Comparison of ENCODE assay signal across 27 mouse cellular contexts in genomic region chr14:72677247-72677646, GRCm38 (mm10). TPM values are rescaled to one million over a fixed set of nuclear protein-coding genes. Genes with fewer than 3 reads are reported as not detected.
DNase-seq lines count a peak whose midpoint lies in the region; ATAC-seq and TF ChIP-seq lines count a peak whose summit lies in the region.
"Had no signal": no experiment of that assay in that cellular context is flagged by ENCODE, and none has a peak within 500 bp of the region (broad histone marks: within the 10 kb centered on the region; RNA-seq: fewer than 3 reads in every experiment).

No protein-coding gene starts in this region.

- ATAC-seq in common myeloid progenitor, adult 5-6 weeks (replicated peaks; ENCODE audit: low read depth, poor library complexity, severe bottlenecking), result peak; percentile 58; the same call in 1 of the 2 replicates
- ATAC-seq in megakaryocyte, adult 5-6 weeks (ENCODE audit: poor library complexity, severe bottlenecking), result peak; percentile 54; the same call in 1 of the 2 replicates
- no peak for ATAC-seq in intestine, embryonic 15.5 days
- ATAC-seq: forebrain, embryonic 13.5 days; forebrain, embryonic 16.5 days had no signal

- H3K9ac ChIP-seq in MEL (ENCODE audit: control insufficient read depth, low read depth, low read length, poor library complexity, severe bottlenecking), result no peak overlapping the region
- H3K9ac ChIP-seq in intestine, embryonic 15.5 days, result no peak overlapping the region
- H3K9ac ChIP-seq: forebrain, embryonic 13.5 days; heart, embryonic 12.5 days; heart, embryonic 15.5 days; hindbrain, embryonic 12.5 days; hindbrain, embryonic 15.5 days had no signal

- 73% methylated on average over 3 of the region's 3 CpGs for WGBS in intestine, embryonic 15.5 days

- H3K36me3 ChIP-seq in MEL (ENCODE audit: control insufficient read depth in 1 of 2, insufficient read depth in 2 of 2, low read length in 2 of 2), result peaks cover 0 to 6% of the 10 kb centered on the region in 2 experiments; a peak in 2 of 4 replicates
- no peaks in the 10 kb centered on the region for H3K36me3 ChIP-seq in intestine, embryonic 15.5 days
- H3K36me3 ChIP-seq: forebrain, embryonic 10.5 days; G1E; heart, embryonic 15.5 days; hindbrain, embryonic 12.5 days; hindbrain, embryonic 15.5 days had no signal

- H3K9me3 ChIP-seq in MEL (replicated peaks; ENCODE audit: insufficient read depth, low read length), result no peaks in the 10 kb centered on the region
- H3K9me3 ChIP-seq in intestine, embryonic 15.5 days, result no peaks in the 10 kb centered on the region
- H3K9me3 ChIP-seq: forebrain, embryonic 10.5 days; forebrain, embryonic 13.5 days; G1E; heart, embryonic 12.5 days; heart, embryonic 15.5 days; hindbrain, embryonic 12.5 days; hindbrain, embryonic 15.5 days had no signal

- peak; percentile 71 for DNase-seq in MEL (ENCODE audit: low read depth, low spot score)
- DNase-seq in layer of hippocampus, adult 18-20 months (ENCODE audit: low spot score in 2 of 2), result no peak
- DNase-seq in thymus, postnatal 36 days, result no peak
- DNase-seq in adrenal gland, postnatal 4 days (ENCODE audit: low spot score in 2 of 2), result no peak
- DNase-seq: adrenal gland, postnatal 10 days; adrenal gland, postnatal 36 days; cerebellum, adult 11 months; cerebellum, adult 2 months; cerebellum, adult 9-11 months; cerebellum, postnatal 36 days; gastrocnemius, adult 2 months; gastrocnemius, postnatal 14 days; heart, adult 18-20 months; heart, postnatal 10 days; heart, postnatal 4 days; kidney, adult 18-20 months had no signal

- no peak for TF ChIP-seq RAD21 in MEL (IDR thresholded peaks at IDR 0.05; ENCODE audit: low read depth, low read length)

- H3K4me2 ChIP-seq in intestine, embryonic 15.5 days (replicated peaks), result no peak overlapping the region
- H3K4me2 ChIP-seq: forebrain, embryonic 13.5 days; heart, embryonic 12.5 days; heart, embryonic 15.5 days; hindbrain, embryonic 12.5 days; hindbrain, embryonic 15.5 days had no signal

- no peak for TF ChIP-seq POLR2A in MEL (IDR thresholded peaks at IDR 0.05; ENCODE audit: control insufficient read depth in 1 of 2, insufficient read depth in 1 of 2, low read depth in 1 of 2, low read length in 2 of 2, poor library complexity in 1 of 2)

- no peaks in the 10 kb centered on the region for H3K79me2 ChIP-seq in MEL (ENCODE audit: control insufficient read depth, insufficient read depth, low read length, poor library complexity)

- no peak for TF ChIP-seq CTCF in MEL (IDR thresholded peaks at IDR 0.05 in 2 of 3, conservative IDR thresholded peaks at IDR 0.05 in 1 of 3; ENCODE audit: control insufficient read depth in 1 of 3, insufficient read depth in 1 of 3, low read depth in 2 of 3, low read length in 3 of 3, poor library complexity in 1 of 3, severe bottlenecking in 1 of 3)

- peak in 1 of 2 experiments; percentile 59; a peak in 2 of 4 replicates for TF ChIP-seq EP300 in MEL (IDR thresholded peaks at IDR 0.05; ENCODE audit: low read depth in 1 of 2, low read length in 2 of 2)

- H3K27me3 ChIP-seq in MEL (ENCODE audit: control insufficient read depth in 1 of 2, insufficient read depth in 2 of 2, low read length in 2 of 2), result no peaks in the 10 kb centered on the region
- no peaks in the 10 kb centered on the region for H3K27me3 ChIP-seq in intestine, embryonic 15.5 days (replicated peaks)
- H3K27me3 ChIP-seq: forebrain, embryonic 13.5 days; heart, embryonic 12.5 days; heart, embryonic 15.5 days; hindbrain, embryonic 12.5 days; hindbrain, embryonic 15.5 days had no signal

- no peak overlapping the region for H3K4me3 ChIP-seq in MEL (ENCODE audit: control insufficient read depth in 1 of 2, insufficient read depth in 1 of 2, low read depth in 2 of 2, low read length in 2 of 2)
- H3K4me3 ChIP-seq in intestine, embryonic 15.5 days (replicated peaks), result no peak overlapping the region
- H3K4me3 ChIP-seq: forebrain, embryonic 10.5 days; forebrain, embryonic 13.5 days; gastrocnemius, adult 2 months; heart, embryonic 12.5 days; heart, embryonic 15.5 days; hindbrain, embryonic 12.5 days; hindbrain, embryonic 15.5 days had no signal

- H3K4me1 ChIP-seq in MEL (ENCODE audit: control insufficient read depth in 1 of 2, insufficient read depth in 2 of 2, low read length in 2 of 2), result peaks cover 0 to 4% of the 10 kb centered on the region in 2 experiments; a peak in 2 of 4 replicates
- H3K4me1 ChIP-seq in intestine, embryonic 15.5 days (replicated peaks), result no peaks in the 10 kb centered on the region
- H3K4me1 ChIP-seq: forebrain, embryonic 10.5 days; forebrain, embryonic 13.5 days; heart, embryonic 15.5 days; hindbrain, embryonic 12.5 days; hindbrain, embryonic 15.5 days had no signal

- H3K27ac ChIP-seq in MEL (ENCODE audit: control insufficient read depth, low read depth, low read length), result no peak overlapping the region
- H3K27ac ChIP-seq in intestine, embryonic 15.5 days, result no peak overlapping the region
- H3K27ac ChIP-seq: forebrain, embryonic 10.5 days; forebrain, embryonic 13.5 days; gastrocnemius, adult 2 months; heart, embryonic 15.5 days; hindbrain, embryonic 12.5 days; hindbrain, embryonic 15.5 days had no signal

TF ChIP-seq in MEL, 35 proteins besides CTCF, POLR2A, EP300 and RAD21:
- TF ChIP-seq TAL1 (IDR thresholded peaks at IDR 0.05; ENCODE audit: low read length), result no peak
- TF ChIP-seq HCFC1 (IDR thresholded peaks at IDR 0.05; ENCODE audit: low read depth, low read length), result no peak
- TF ChIP-seq GATA1 (IDR thresholded peaks at IDR 0.05; ENCODE audit: low read depth, low read length), result peak; percentile 31; the same call in 1 of the 2 replicates
- peak; percentile 21; the same call in 1 of the 2 replicates for TF ChIP-seq CHD2 (IDR thresholded peaks at IDR 0.05; ENCODE audit: low read length)
- no peak for TF ChIP-seq MEF2A (IDR thresholded peaks at IDR 0.05; ENCODE audit: extremely low read depth, insufficient replicate concordance, low read depth, low read length, poor library complexity, severe bottlenecking)
- TF ChIP-seq E2F4 (IDR thresholded peaks at IDR 0.05; ENCODE audit: borderline replicate concordance, low read depth, low read length), result 0 out of 2 replicates have a peak, but pooled peaks have one; percentile 22

RNA-seq across cellular contexts. Expression of gene Fndc3a, which starts 32.6 kb away (rescaled TPM):
- total RNA-seq in MEL (2012; rRNA removed), result 3.9 and 4.2 TPM in 2 replicates
- polyA plus RNA-seq in MEL (2012; ENCODE audit: insufficient read depth in 1 of 2, insufficient read length in 2 of 2, low read depth in 1 of 2, low replicate concordance in 2 of 2, missing spikeins in 1 of 2), result 1 to 10 TPM in 1 of 2 experiments, not detected in 1; 9.0 TPM
- 37.3 and 43.8 TPM in 2 replicates for total RNA-seq in common myeloid progenitor, adult 5-6 weeks (2017)
- total RNA-seq in megakaryocyte, adult 5-6 weeks (2015), result 38.7 and 43.2 TPM in 2 replicates
- 40.7 and 49.9 TPM in 2 replicates for total RNA-seq in megakaryocyte, adult 5-6 weeks (2017)
- 44.5 and 53.3 TPM in 2 replicates for polyA plus RNA-seq in intestine, embryonic 15.5 days (2015; fragmentation: Nextera tagmentation; extraction: Ambion mirVana)
- total RNA-seq in layer of hippocampus, adult 18-20 months (2021), result 10 to 100 TPM; 40.6 to 44.8 TPM
- total RNA-seq in adrenal gland, postnatal 4 days (2021), result 10 to 100 TPM; 55.7 to 61.7 TPM
